Mouse (Mus musculus): ENCODE measurements around the gene Samsn1.

The Samsn1 gene

GRCm38 (mm10) chr16:75961036-75961435, 61.0 kb downstream of the Samsn1 start:
- in situ Hi-C loops (cut with MboI; ENCODE audit: low sequenced_read_pairs): no loop called here

DNA sequence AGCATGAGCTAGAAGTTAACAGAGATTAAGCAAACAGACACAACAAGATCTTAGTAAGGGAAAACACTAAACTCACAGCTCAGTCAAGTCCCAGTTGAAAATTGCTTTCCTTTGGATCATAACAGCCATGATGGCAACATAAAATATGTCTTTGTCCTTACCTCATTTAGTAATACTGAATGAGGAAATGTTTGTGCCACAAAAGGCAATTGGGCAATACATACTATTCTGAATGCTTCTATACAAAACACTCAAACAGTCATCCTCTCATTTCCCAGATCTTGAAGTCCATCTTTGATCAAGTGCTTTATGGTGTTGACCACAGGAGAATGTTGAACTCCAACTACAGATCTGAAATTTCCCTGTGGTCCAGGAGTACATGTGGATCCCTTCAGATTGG, 88.7 kb downstream of the Samsn1 start:
- in situ Hi-C loops (cut with MboI; ENCODE audit: low sequenced_read_pairs): no loop called here

GRCm38 (mm10) chr16:75930222-75930553, 91.9 kb downstream of the Samsn1 start:
- in situ Hi-C loops (cut with MboI; ENCODE audit: low sequenced_read_pairs): no loop called here

DNA sequence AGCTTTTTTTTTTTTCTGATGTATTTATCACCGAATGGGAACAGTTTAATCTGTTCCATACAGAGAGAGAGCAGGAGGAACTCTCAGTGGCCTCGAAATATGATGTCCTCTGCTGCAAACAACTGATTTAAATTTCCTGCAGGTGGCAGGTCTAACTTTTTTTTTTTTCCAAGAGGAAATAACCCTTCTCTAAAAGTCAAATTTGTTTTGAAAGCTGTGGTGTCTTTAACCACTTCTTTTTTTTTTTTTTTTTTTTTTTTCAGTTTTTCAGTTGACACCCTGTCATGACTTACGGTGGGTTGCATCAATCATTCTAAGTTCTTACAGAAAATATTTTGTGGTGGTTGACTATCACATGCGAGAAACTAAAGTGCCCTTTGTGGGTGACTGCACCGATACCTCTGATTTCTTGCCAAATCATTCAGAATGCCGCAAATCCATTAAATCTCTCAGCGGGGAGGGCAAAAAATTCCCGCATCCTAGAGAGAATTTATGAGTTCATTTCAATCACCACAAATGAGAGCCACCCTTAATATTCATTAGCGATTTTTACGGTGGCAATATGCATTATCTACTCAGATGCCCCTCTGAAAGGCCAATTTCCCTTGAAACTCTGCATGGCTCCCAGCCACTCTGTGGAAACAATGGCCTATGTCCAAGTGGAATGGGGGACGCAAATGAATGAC, 92.4 kb downstream of the Samsn1 start:
- in situ Hi-C loops (cut with MboI; ENCODE audit: low sequenced_read_pairs): no loop called here

DNA sequence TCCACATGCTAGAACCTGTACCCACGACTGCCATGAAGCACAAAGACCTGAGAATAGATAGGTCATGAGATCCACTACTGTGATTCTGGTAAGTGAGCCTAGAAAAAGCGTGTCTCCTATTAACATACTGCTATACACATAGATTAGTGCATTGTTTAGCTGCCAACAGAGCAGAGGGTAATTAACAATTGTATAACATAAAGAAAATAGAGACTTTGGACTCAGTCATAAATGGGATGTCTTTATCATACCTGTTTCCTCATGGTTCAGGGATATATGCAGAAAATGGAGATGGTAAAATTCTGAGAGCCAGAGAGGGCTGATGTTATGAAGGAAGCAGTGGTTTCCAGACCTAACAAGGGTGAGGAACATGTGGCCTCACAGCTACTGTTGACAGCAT, 95.6 kb downstream of the Samsn1 start:
- in situ Hi-C loops (cut with MboI; ENCODE audit: low sequenced_read_pairs): no loop called here

DNA sequence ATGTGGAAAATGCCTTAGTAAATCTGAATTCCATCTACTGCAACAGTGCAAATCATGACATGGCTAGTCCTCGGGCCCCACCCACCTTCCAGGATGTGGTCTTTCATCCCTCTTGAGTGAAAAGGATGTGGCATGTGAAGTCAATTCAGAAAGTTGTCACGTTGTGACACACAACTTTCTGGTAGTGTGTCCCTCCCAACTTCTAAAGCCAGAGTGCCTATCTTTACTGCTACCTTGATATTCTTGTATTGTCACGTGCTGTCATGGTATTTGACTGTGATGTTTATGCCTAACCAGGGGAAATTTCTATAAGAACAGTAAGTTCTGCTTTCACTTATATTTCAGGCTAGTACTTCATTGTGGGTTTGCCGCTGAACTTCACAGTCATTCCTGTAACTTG, 101.2 kb downstream of the Samsn1 start:
- in situ Hi-C loops (cut with MboI; ENCODE audit: low sequenced_read_pairs): no loop called here

DNA sequence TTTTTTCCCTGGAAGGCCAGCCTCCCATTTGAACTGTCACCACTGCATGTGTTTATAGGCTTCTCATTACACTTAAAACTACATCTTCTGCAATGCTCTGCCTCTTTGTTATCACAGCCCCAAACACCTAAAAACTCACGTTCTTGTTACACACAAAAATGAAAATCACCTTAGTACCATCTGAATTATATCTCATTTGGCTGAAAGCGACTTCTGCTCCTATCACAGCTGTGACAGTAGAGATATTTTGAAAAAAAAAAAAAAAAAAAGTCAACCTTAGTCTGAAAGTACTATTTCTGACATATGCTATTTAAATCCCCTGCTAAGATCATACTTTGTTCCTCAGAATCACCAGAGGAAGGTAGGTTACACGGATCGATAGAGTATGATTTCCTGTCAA, 102.8 kb downstream of the Samsn1 start:
- in situ Hi-C loops (cut with MboI; ENCODE audit: low sequenced_read_pairs): no loop called here

DNA sequence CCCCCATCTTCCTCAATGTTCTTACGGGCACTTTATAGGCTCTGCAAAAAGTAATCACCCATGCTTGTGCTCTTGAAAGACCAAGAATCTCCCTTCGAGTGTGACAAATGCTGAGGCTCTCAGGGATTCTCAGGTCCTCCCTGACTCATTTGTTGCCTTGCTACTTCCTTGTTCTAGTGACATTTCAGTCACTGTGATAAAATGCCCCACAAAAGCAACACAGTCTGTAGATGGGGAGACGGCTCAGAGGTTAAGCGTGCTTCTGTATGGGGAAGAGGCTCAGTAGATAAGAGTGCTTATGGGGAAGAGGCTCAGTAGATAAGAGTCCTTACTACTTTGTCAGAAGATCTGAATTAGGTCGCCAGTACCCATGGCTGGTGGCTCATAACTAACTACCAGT, 104.4 kb downstream of the Samsn1 start:
- in situ Hi-C loops (cut with MboI; ENCODE audit: low sequenced_read_pairs): no loop called here

GRCm38 (mm10) chr16:75912051-75912450, 110.0 kb downstream of the Samsn1 start:
- in situ Hi-C loops (cut with MboI; ENCODE audit: low sequenced_read_pairs): no loop called here

DNA sequence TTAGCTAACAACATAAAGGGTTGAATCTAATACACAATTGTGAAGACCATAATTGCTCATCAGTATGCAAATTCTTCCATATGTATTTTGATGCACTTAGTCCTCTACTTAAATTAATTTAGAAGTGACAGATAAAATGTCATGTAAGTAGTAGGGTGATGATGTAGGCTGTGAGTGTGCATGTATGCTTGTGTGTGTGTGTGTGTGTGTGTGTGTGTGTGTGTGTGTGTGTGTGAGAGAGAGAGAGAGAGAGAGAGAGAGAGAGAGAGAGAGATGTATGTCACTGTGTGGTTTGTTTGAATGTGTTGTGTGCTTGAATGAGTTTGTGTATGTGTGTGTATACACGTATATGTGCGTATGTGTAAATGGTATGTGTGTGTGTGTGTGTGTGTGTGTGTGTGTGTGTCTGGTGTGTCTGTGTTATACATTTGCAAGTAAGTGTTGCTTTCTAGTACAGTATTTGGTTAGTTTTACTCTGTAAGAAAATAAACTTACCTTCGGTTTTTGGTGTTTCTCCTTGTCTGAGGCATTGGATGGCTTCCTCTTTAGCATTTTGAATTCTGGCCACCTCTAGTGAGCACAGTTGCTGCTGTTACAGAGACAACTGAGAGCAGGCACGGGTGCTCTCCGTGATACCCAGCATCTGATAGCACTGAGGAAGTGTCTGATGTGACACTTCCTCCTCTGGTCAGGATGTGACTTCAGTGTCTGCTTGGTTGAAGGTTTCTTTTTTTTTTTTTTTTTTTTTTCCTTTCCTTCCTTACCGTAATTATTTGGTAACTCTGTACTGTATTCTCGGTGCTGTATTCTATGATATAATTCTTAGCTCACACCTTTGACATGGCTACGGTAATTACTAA, 113.2 kb downstream of the Samsn1 start:
- in situ Hi-C loops (cut with MboI; ENCODE audit: low sequenced_read_pairs): no loop called here

DNA sequence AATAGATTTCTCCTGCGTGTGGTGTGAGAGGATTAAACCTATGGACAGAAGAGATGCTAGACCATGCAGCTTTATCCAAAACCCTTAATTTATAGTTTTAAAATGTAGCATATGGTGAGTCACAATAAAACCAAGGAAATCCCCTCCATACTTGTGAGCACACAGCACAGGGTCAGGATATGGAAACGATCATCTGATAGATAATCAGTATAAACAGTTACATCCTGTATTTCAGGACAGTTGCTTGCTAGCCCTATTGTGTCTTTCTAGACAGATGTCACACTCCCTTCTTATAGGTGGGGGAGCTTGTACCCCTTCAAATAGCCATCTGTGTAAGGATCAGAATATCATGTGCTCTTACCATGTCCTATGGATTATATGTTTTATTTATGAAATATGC, 115.3 kb downstream of the Samsn1 start:
- in situ Hi-C loops (cut with MboI; ENCODE audit: low sequenced_read_pairs): no loop called here

DNA sequence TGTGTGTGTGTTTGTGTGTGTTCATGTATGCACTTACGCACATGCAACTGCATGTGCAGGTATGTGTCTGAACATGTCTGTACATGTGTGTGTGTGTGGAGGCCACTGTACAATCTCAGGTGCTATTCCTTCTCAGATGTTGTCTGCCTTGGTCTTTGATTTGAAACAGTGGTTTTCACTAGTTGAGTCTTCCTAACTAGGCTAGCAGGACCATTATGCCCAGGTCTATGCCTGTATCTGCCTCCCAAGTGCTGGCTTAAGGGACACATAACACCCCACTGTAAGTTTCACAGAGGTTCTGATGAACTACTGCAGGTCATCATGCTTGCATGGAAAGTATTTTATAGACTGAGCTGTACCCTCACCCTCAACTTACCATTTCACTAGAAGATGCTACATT, 115.8 kb downstream of the Samsn1 start:
- in situ Hi-C loops (cut with MboI; ENCODE audit: low sequenced_read_pairs): no loop called here

DNA sequence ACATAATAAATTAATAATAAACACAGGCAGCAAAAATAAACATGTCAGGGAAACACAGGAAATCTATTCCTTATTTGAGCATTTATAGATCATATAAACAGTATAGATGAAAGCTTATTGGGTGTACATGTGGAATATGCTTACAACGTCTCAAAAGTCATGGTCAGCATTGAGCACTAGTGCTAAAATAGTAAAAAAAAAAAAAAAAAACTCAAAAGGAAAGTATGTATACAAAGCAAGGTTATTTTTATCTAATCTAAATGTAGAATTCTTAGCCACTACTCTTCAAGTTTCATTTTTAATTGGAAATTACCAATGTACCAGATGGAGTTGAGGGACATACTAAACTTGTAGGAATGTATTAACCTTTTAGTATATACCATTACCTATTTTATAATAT, 116.8 kb downstream of the Samsn1 start:
- in situ Hi-C loops (cut with MboI; ENCODE audit: low sequenced_read_pairs): no loop called here

DNA sequence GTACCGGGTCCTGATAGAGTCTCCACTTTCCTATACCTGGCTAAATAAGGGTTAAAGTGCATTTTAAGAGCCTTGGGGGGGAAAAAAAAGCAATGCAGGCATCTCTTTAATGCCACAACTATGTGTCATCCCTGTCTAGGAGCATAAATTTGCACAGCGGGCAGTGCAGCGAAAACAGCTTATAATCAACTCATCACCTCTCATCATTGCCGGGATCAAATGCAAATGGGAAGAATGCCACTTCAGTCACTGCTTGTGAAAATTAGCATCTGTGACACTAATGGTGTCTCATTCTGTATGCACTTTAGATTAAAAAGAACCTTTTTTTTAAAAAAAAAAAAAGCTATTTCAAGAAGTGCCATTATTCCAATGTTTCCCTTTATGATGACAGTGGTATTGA, 118.0 kb downstream of the Samsn1 start:
- in situ Hi-C loops (cut with MboI; ENCODE audit: low sequenced_read_pairs): no loop called here

GRCm38 (mm10) chr16:75903028-75903427, 119.1 kb downstream of the Samsn1 start:
- in situ Hi-C loops (cut with MboI; ENCODE audit: low sequenced_read_pairs): no loop called here

DNA sequence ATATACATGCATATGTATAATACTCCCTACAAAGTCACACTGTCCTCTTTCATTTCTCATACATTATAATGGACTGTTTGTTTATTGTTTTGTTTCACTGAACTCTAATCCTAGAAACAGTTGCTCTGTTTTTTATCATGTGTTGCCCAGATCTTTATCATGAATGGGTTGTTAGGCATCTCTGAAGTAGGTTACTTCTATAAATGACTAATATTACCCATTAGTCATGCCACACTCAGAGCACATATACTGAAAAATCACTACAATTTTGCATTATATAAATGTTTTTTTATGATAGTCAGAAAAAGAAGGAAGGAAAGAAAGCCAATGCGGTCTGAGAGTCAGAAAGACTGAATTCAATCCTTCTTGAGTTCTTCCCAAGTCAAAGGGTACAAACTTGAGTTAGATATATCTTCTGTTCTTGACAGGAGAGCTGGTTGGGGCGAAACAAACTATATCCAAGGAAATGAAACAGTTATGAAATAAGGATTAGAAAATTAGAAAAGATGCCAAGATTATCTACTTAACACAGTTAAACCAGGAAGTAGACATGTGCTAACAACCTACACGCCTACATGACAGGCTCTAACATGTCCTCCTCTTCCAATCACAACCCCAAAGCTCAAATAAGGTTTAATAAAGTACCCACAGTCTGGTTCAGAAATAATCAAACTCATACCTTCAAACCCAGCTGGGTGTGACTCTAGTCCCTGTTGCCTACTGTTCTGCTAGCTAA, 122.0 kb downstream of the Samsn1 start:
- in situ Hi-C loops (cut with MboI; ENCODE audit: low sequenced_read_pairs): no loop called here

GRCm38 (mm10) chr16:75897828-75898367, 124.2 kb downstream of the Samsn1 start:
- in situ Hi-C loops (cut with MboI; ENCODE audit: low sequenced_read_pairs): no loop called here

DNA sequence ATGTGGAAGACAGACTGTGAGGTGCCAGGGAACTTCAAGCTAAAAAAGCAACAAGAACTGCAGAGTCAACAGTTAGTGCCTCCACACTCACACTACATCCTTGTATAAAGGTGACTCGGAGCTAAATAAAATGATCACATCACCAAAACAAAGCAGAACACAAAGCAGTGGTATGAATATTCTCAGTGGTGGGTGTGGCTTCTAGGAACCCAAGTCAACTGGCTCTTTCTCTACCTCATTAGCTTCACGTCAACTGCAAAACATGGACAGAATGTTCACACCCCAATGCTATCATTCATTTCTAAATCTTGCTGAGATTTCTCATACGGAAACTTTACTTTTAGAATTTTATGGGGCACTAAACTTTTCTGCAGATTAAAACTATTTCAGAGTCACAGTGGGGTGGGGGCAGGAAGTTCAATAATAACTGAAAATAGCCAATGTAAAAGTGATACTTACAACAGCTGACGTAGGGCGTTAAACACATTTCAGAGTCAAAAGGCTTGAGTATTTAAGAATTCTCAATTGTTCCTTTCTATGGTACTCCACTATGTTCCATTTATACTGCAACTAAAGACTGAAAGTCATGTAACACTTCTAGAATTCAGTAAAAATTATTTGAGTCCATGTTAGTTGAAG, 127.7 kb downstream of the Samsn1 start:
- in situ Hi-C loops (cut with MboI; ENCODE audit: low sequenced_read_pairs): no loop called here

- in situ Hi-C loops (cut with MboI; ENCODE audit: low sequenced_read_pairs): no loop called here
These were observed 128.6 kb downstream of the Samsn1 start for GRCm38 (mm10) chr16:75893470-75893869.

GRCm38 (mm10) chr16:75889081-75889646, 132.9 kb downstream of the Samsn1 start:
- in situ Hi-C loops (cut with MboI; ENCODE audit: low sequenced_read_pairs): no loop called here

DNA sequence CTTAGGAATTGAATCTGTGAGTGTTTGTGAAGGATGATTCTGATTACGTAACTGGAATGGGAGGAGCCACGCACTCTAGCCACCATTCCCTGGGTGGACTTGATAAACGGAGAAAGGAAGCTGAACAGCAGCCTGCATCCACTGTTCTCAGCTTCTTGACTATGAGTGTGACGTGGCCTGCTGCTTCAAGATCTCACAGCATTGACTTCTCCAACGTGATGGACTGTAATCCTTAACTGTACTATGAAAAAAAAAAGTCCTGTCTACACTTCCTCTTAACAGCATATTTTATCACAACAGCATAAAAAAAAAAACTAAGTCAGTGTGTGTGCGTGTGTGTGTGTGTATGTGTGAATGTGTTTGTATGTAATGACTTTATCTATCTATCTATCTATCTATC, 134.9 kb downstream of the Samsn1 start:
- in situ Hi-C loops (cut with MboI; ENCODE audit: low sequenced_read_pairs): no loop called here

Data from CH12F3 (cell line).